Mouse (Mus musculus) cerebellum, adult 2 months (tissue): ENCODE measurements at regions not wholly inside any gene's neighbourhood (a gene's known extent, or its start where the extent isn't known, plus 50 kb on each side); places are given as distances from the start of the nearest gene placed in this dataset.

Source experiments
- CTCF ChIP-seq: fragments of 200-500 bp; IDR thresholded peaks from 2 replicates; pipeline ENCODE4 v1.5.1; 2011; ENCODE audit warnings: low read depth, mild to moderate bottlenecking, control low read depth, low read length, moderate library complexity, borderline replicate concordance; ENCODE audit not compliant: insufficient read depth
- POLR2A ChIP-seq: fragments of 200-500 bp; IDR thresholded peaks from 2 replicates; pipeline ENCODE4 v1.6.1; 2011; ENCODE audit warnings: low read length, control low read depth, borderline replicate concordance; ENCODE audit not compliant: insufficient read depth

- TF ChIP-seq CTCF (no peak), POLR2A (no peak)
Observed at GRCm38 (mm10) chr6:51163266-51163665, 269.2 kb upstream of the Nfe2l3 start.
